Mouse (Mus musculus) left cerebral cortex, adult 2 months (tissue): Measurements from ENCODE around the gene Rbm19. TPM values are rescaled to one million over a fixed set of nuclear protein-coding genes. Genes with fewer than 3 reads are reported as not detected.

ENCODE experiments used
- DNase-seq, 2 experiments: peaks; one replicate each; pipeline ENCODE4 v3.0.0; 2021 to 2022; ENCODE audit warnings: low spot score in 2 of 2, mixed read lengths in 1 of 2; ENCODE audit errors: extremely low spot score in 1 of 2
- H3K27ac ChIP-seq: fragments of 200-600 bp; 2 replicates; pipeline ENCODE4 v1.8.1; 2022
- H3K4me3 ChIP-seq: fragments of 200-600 bp; 2 replicates; pipeline ENCODE4 v1.8.1; 2022
- CTCF ChIP-seq: fragments of 200-600 bp; IDR thresholded peaks from 2 replicates; pipeline ENCODE4 v1.8.1; 2022; ENCODE audit warnings: antibody characterized with exemption, mild to moderate bottlenecking, moderate library complexity
- intact Hi-C: fragments of 180-260 bp; cut with DNase I; formaldehyde crosslinking; loops from one replicate; pipeline ENCODE4 v1.15.1; 2025
- long read RNA-seq, 2 experiments: library from polyadenylated mRNA; stranded (forward); transcript quantifications; one replicate each; pipeline ENCODE4 v2.0.0; 2021; ENCODE audit warnings: borderline mapping rate in 2 of 2
- total RNA-seq, 2 experiments: library from RNA; stranded (reverse); gene quantifications; 2 replicates each; pipeline ENCODE4 v1.2.3; 2021

The Rbm19 gene
- 10 to 100 TPM; 19.7 to 21.9 TPM for total RNA-seq
- long read RNA-seq, experiment 1, full-length matches to known transcripts: 4 of 8 reads
- long read RNA-seq, experiment 1, partial matches to known transcripts: 1 of 8 reads
- long read RNA-seq, experiment 1, other reads (novel, unspliced or antisense): 3 of 8 reads
- long read RNA-seq, experiment 2, full-length matches to known transcripts: 6 of 10 reads
- long read RNA-seq, experiment 2, partial matches to known transcripts: 3 of 10 reads
- long read RNA-seq, experiment 2, other reads (novel, unspliced or antisense): 1 of 10 reads

- intact Hi-C loops: no loop called here
- peak within 1 kb of the TSS; percentile 76 for H3K27ac ChIP-seq
- DNase-seq: peak; percentile 90 to 95
- H3K4me3 ChIP-seq: peak within 1 kb of the TSS; percentile 89
- peak; percentile 49 for TF ChIP-seq CTCF
Measured at GRCm38 (mm10) chr5:120116261-120117050, at the start of gene Rbm19. Gene Rbm19 (plus strand): TSS chr5:120116465.

- TF ChIP-seq CTCF: no peak
- Histone ChIP-seq H3K4me3 (no peak overlapping the region), H3K27ac (no peak overlapping the region)
- intact Hi-C loops: no loop called here
- DNase-seq: no peak
Measured at GRCm38 (mm10) chr5:120067266-120067665, 49.0 kb upstream of the Rbm19 start.

GRCm38 (mm10) chr5:120074101-120074500 lies 42.2 kb upstream of the Rbm19 start:
- TF ChIP-seq CTCF: no peak
- no peak for DNase-seq
- Histone ChIP-seq H3K27ac (no peak overlapping the region), H3K4me3 (no peak overlapping the region)
- intact Hi-C loops: no loop called here

GRCm38 (mm10) chr5:120080027-120080426 lies 36.2 kb upstream of the Rbm19 start:
- Histone ChIP-seq H3K27ac (no peak overlapping the region), H3K4me3 (no peak overlapping the region)
- TF ChIP-seq CTCF: no peak
- intact Hi-C loops: loop anchor here (5.0 kb wide), 1 partner anchor 213 kb away; no protein-coding TSS in a partner anchor
- DNase-seq: no peak

- Histone ChIP-seq H3K27ac (no peak overlapping the region), H3K4me3 (no peak overlapping the region)
- intact Hi-C loops: loop anchor here (5.0 kb wide), 1 partner anchor 213 kb away; no protein-coding TSS in a partner anchor
- TF ChIP-seq CTCF: no peak
- no peak for DNase-seq
Measured at GRCm38 (mm10) chr5:120080468-120080867, 35.8 kb upstream of the Rbm19 start.

GRCm38 (mm10) chr5:120088561-120088960 lies 27.7 kb upstream of the Rbm19 start:
- Histone ChIP-seq H3K4me3 (no peak overlapping the region), H3K27ac (no peak overlapping the region)
- intact Hi-C loops: loop anchor here (1.0 to 2.0 kb wide), 2 partner anchors 310 to 348 kb away; no protein-coding TSS in a partner anchor
- TF ChIP-seq CTCF: peak; percentile 95
- peak; percentile 82 to 88 for DNase-seq

GRCm38 (mm10) chr5:120094602-120095001 lies 21.7 kb upstream of the Rbm19 start:
- no peak for DNase-seq
- Histone ChIP-seq H3K4me3 (no peak overlapping the region), H3K27ac (no peak overlapping the region)
- TF ChIP-seq CTCF: peak; percentile 52
- intact Hi-C loops: no loop called here

- no peak overlapping the region for H3K4me3 ChIP-seq
- intact Hi-C loops: no loop called here
- no peak overlapping the region for H3K27ac ChIP-seq
- no peak for TF ChIP-seq CTCF
- no peak for DNase-seq
Measured at GRCm38 (mm10) chr5:120097042-120097441, 19.2 kb upstream of the Rbm19 start.

GRCm38 (mm10) chr5:120100814-120101213 lies 15.5 kb upstream of the Rbm19 start:
- no peak for TF ChIP-seq CTCF
- DNase-seq: no peak
- H3K4me3 ChIP-seq: no peak overlapping the region
- intact Hi-C loops: loop anchor here (5.0 kb wide), 1 partner anchor 1324 kb away; no protein-coding TSS in a partner anchor
- no peak overlapping the region for H3K27ac ChIP-seq

GRCm38 (mm10) chr5:120102097-120102496 lies 14.2 kb upstream of the Rbm19 start:
- H3K4me3 ChIP-seq: no peak overlapping the region
- intact Hi-C loops: loop anchor here (2.0 to 5.0 kb wide), 2 partner anchors 361 to 1325 kb away; no protein-coding TSS in a partner anchor
- no peak for TF ChIP-seq CTCF
- no peak for DNase-seq
- no peak overlapping the region for H3K27ac ChIP-seq

- TF ChIP-seq CTCF: no peak; the same call in none of the 2 replicates
- Histone ChIP-seq H3K27ac (no peak overlapping the region), H3K4me3 (no peak overlapping the region)
- intact Hi-C loops: loop anchor here (2.0 to 5.0 kb wide), 2 partner anchors 362 to 1325 kb away; no protein-coding TSS in a partner anchor
- DNase-seq: peak; percentile 43 to 54
Measured at GRCm38 (mm10) chr5:120102732-120103131, 13.5 kb upstream of the Rbm19 start.

GRCm38 (mm10) chr5:120103458-120103857 lies 12.8 kb upstream of the Rbm19 start:
- H3K4me3 ChIP-seq: no peak overlapping the region
- intact Hi-C loops: loop anchor here (2.0 to 5.0 kb wide), 2 partner anchors 363 to 1326 kb away; no protein-coding TSS in a partner anchor
- no peak for TF ChIP-seq CTCF
- DNase-seq: no peak
- H3K27ac ChIP-seq: no peak overlapping the region
